Mouse (Mus musculus) hindbrain, embryonic 16.5 days (tissue): Measurements from ENCODE around the gene Tgds. TPM values are rescaled to one million over a fixed set of nuclear protein-coding genes. Genes with fewer than 3 reads are reported as not detected.

Experiments
- ATAC-seq: fragments of 200-750 bp; cut with Nextera tagmentation; 2 replicates; pipeline ENCODE4 v1.8.0; 2017; ENCODE audit warnings: moderate TSS enrichment, moderate library complexity
- H3K27ac ChIP-seq: fragments of 300-500 bp; sonication (generic); 2 replicates; pipeline ENCODE4 v1.5.1; 2014; ENCODE audit warnings: low read depth, mild to moderate bottlenecking, control low read depth, low read length, moderate library complexity
- H3K27me3 ChIP-seq: fragments of 300-500 bp; sonication (generic); replicated peaks from 2 replicates; pipeline ENCODE4 v1.6.1; 2014; ENCODE audit warnings: low read length; ENCODE audit not compliant: control insufficient read depth, insufficient read depth
- H3K36me3 ChIP-seq: fragments of 300-500 bp; sonication (generic); 2 replicates; pipeline ENCODE4 v1.6.1; 2014; ENCODE audit warnings: mild to moderate bottlenecking, low read length, moderate library complexity, mixed read lengths; ENCODE audit not compliant: control insufficient read depth, insufficient read depth
- H3K4me1 ChIP-seq: fragments of 300-500 bp; sonication (generic); 2 replicates; pipeline ENCODE4 v1.6.1; 2014; ENCODE audit warnings: low read depth, low read length; ENCODE audit not compliant: control insufficient read depth, insufficient read depth
- H3K4me2 ChIP-seq: fragments of 300-500 bp; sonication (generic); 2 replicates; pipeline ENCODE4 v1.6.1; 2014; ENCODE audit warnings: mild to moderate bottlenecking, low read length, control low read depth, moderate library complexity
- H3K4me3 ChIP-seq: fragments of 300-500 bp; sonication (generic); 2 replicates; pipeline ENCODE4 v1.5.1; 2014; ENCODE audit warnings: mild to moderate bottlenecking, low read length, control low read depth, moderate library complexity
- H3K9ac ChIP-seq: fragments of 300-500 bp; sonication (generic); 2 replicates; pipeline ENCODE4 v1.6.1; 2014; ENCODE audit warnings: low read depth, mild to moderate bottlenecking, control low read depth, low read length, moderate library complexity
- H3K9me3 ChIP-seq: fragments of 300-500 bp; sonication (generic); 2 replicates; pipeline ENCODE4 v1.6.1; 2014; ENCODE audit warnings: mild to moderate bottlenecking, low read length, moderate library complexity; ENCODE audit not compliant: control insufficient read depth
- WGBS: fragments of 180-500 bp; shearing (Covaris S2); extraction: QIAGEN DNeasy Blood & Tissue Kit; methylation state at CpG from one replicate; pipeline ENCODE4 v1.1.7; 2014; 5-methylcytosine and 5-hydroxymethylcytosine counted together
- polyA plus RNA-seq: library from polyadenylated mRNA; unstranded; fragments of >200 nt; fragmentation: Nextera tagmentation; extraction: Ambion mirVana; gene quantifications from 2 replicates; pipeline ENCODE4 v1.2.1, GENCODE M21; 2015

The Tgds gene
- 15.3 and 16.1 TPM in 2 replicates for polyA plus RNA-seq

- H3K9me3 ChIP-seq = no peaks in the 10 kb centered on the region
- H3K4me1 ChIP-seq = peaks cover 14% of the 10 kb centered on the region
- peak; percentile 85 for ATAC-seq
- H3K4me2 ChIP-seq = peak within 1 kb of the TSS; percentile 87
- H3K36me3 ChIP-seq = peaks cover 7% of the 10 kb centered on the region; the same call in 1 of the 2 replicates
- H3K27ac ChIP-seq = peak within 1 kb of the TSS; percentile 74
- under 1% methylated on average over 28 of the region's 28 CpGs for WGBS
- peak within 1 kb of the TSS; percentile 77 for H3K9ac ChIP-seq
- no peaks in the 10 kb centered on the region for H3K27me3 ChIP-seq
- H3K4me3 ChIP-seq = peak within 1 kb of the TSS; percentile 73
Observed at GRCm38 (mm10) chr14:118132642-118132977, at the start of gene Tgds. Gene Tgds, minus strand, starts transcription at chr14:118132755.

GRCm38 (mm10) chr14:118180711-118181177, 48.2 kb upstream of the Tgds start:
- H3K27ac ChIP-seq = peak overlapping the region; percentile 67
- no peaks in the 10 kb centered on the region for H3K36me3 ChIP-seq
- WGBS = 2% methylated on average over 10 of the region's 10 CpGs
- H3K9ac ChIP-seq = peak overlapping the region; percentile 62
- H3K4me2 ChIP-seq = peak overlapping the region; percentile 95
- peak; percentile 88 for ATAC-seq
- H3K27me3 ChIP-seq = no peaks in the 10 kb centered on the region
- H3K4me1 ChIP-seq = no peaks in the 10 kb centered on the region
- no peaks in the 10 kb centered on the region for H3K9me3 ChIP-seq
- H3K4me3 ChIP-seq = peak overlapping the region; percentile 47

GRCm38 (mm10) chr14:118180117-118180557, 47.6 kb upstream of the Tgds start:
- under 1% methylated on average over 20 of the region's 20 CpGs for WGBS
- H3K4me2 ChIP-seq = peak overlapping the region; percentile 95
- H3K4me1 ChIP-seq = no peaks in the 10 kb centered on the region
- H3K4me3 ChIP-seq = peak overlapping the region; percentile 47
- H3K36me3 ChIP-seq = no peaks in the 10 kb centered on the region
- ATAC-seq = peak; percentile 87
- peak overlapping the region; percentile 67 for H3K27ac ChIP-seq
- H3K9ac ChIP-seq = peak overlapping the region; percentile 62
- H3K9me3 ChIP-seq = no peaks in the 10 kb centered on the region
- no peaks in the 10 kb centered on the region for H3K27me3 ChIP-seq

GRCm38 (mm10) chr14:118179701-118180100, 47.1 kb upstream of the Tgds start:
- ATAC-seq = peak; percentile 18; the same call in 1 of the 2 replicates
- no peaks in the 10 kb centered on the region for H3K9me3 ChIP-seq
- peak overlapping the region; percentile 62 for H3K9ac ChIP-seq
- WGBS = 33% methylated on average over 7 of the region's 7 CpGs
- no peaks in the 10 kb centered on the region for H3K36me3 ChIP-seq
- H3K27ac ChIP-seq = peak overlapping the region; percentile 67
- H3K4me1 ChIP-seq = no peaks in the 10 kb centered on the region
- peak overlapping the region; percentile 95 for H3K4me2 ChIP-seq
- H3K27me3 ChIP-seq = no peaks in the 10 kb centered on the region
- peak overlapping the region; percentile 47 for H3K4me3 ChIP-seq

- ATAC-seq = no peak
- Histone ChIP-seq H3K36me3 (no peaks in the 10 kb centered on the region), H3K4me3 (no peak overlapping the region; the same call in 1 of the 2 replicates), H3K27me3 (no peaks in the 10 kb centered on the region), H3K27ac (no peak overlapping the region), H3K4me2 (no peak overlapping the region), H3K9me3 (no peaks in the 10 kb centered on the region), H3K9ac (no peak overlapping the region), H3K4me1 (no peaks in the 10 kb centered on the region)
- 55% methylated on average over 1 of the region's 1 CpGs for WGBS
Observed at GRCm38 (mm10) chr14:118179251-118179650, 46.7 kb upstream of the Tgds start.

GRCm38 (mm10) chr14:118175694-118176085, 43.1 kb upstream of the Tgds start:
- Histone ChIP-seq H3K9me3 (no peaks in the 10 kb centered on the region), H3K36me3 (0 out of 2 replicates have a peak, but pooled peaks cover 2% of the 10 kb centered on the region), H3K9ac (no peak overlapping the region), H3K27ac (no peak overlapping the region), H3K4me3 (no peak overlapping the region), H3K27me3 (no peaks in the 10 kb centered on the region), H3K4me1 (no peaks in the 10 kb centered on the region), H3K4me2 (no peak overlapping the region)
- ATAC-seq = no peak
- 92% methylated on average over 12 of the region's 12 CpGs for WGBS

GRCm38 (mm10) chr14:118175071-118175693, 42.6 kb upstream of the Tgds start:
- Histone ChIP-seq H3K4me1 (no peaks in the 10 kb centered on the region), H3K9ac (no peak overlapping the region), H3K4me3 (no peak overlapping the region), H3K9me3 (no peaks in the 10 kb centered on the region), H3K36me3 (0 out of 2 replicates have a peak, but pooled peaks cover 2% of the 10 kb centered on the region), H3K27ac (no peak overlapping the region), H3K27me3 (no peaks in the 10 kb centered on the region), H3K4me2 (no peak overlapping the region)
- 86% methylated on average over 30 of the region's 30 CpGs for WGBS
- ATAC-seq = no peak

- Histone ChIP-seq H3K27ac (no peak overlapping the region), H3K36me3 (peaks cover 11% of the 10 kb centered on the region), H3K4me1 (no peaks in the 10 kb centered on the region), H3K4me2 (no peak overlapping the region), H3K9ac (no peak overlapping the region), H3K27me3 (no peaks in the 10 kb centered on the region), H3K9me3 (no peaks in the 10 kb centered on the region), H3K4me3 (no peak overlapping the region)
- WGBS = 52% methylated on average over 11 of the region's 11 CpGs
- ATAC-seq = no peak
Observed at GRCm38 (mm10) chr14:118173590-118174203, 41.1 kb upstream of the Tgds start.

GRCm38 (mm10) chr14:118168776-118169175, 36.2 kb upstream of the Tgds start:
- H3K9ac ChIP-seq = no peak overlapping the region
- H3K27me3 ChIP-seq = no peaks in the 10 kb centered on the region
- H3K9me3 ChIP-seq = no peaks in the 10 kb centered on the region
- no peak overlapping the region for H3K4me3 ChIP-seq
- H3K27ac ChIP-seq = no peak overlapping the region
- 98% methylated on average over 4 of the region's 4 CpGs for WGBS
- H3K4me1 ChIP-seq = no peaks in the 10 kb centered on the region
- H3K36me3 ChIP-seq = peaks cover 11% of the 10 kb centered on the region
- no peak for ATAC-seq
- no peak overlapping the region for H3K4me2 ChIP-seq
